In genomic region chr6:61216514-61216913, GRCm38 (mm10) we compare ENCODE assay signal across 27 mouse cellular contexts. TPM values are rescaled to one million over a fixed set of nuclear protein-coding genes. Genes with fewer than 3 reads are reported as not detected.
DNase-seq lines count a peak whose midpoint lies in the region; ATAC-seq lines count a peak whose summit lies in the region.
"Had no signal": no experiment of that assay in that cellular context is flagged by ENCODE, and none has a peak within 500 bp of the region (broad histone marks: within the 10 kb centered on the region; RNA-seq: fewer than 3 reads in every experiment).

No protein-coding gene starts in this region.

- peaks cover 18% of the 10 kb centered on the region for H3K4me1 ChIP-seq in lung, embryonic 15.5 days
- peaks cover 23% of the 10 kb centered on the region for H3K4me1 ChIP-seq in limb, embryonic 12.5 days (replicated peaks)
- H3K4me1 ChIP-seq: embryonic facial prominence, embryonic 13.5 days; heart, embryonic 13.5 days; intestine, embryonic 15.5 days; liver, embryonic 15.5 days; midbrain, embryonic 12.5 days had no signal

- WGBS in lung, embryonic 15.5 days: 24% methylated on average over 1 of the region's 1 CpGs
- WGBS in limb, embryonic 12.5 days: 14% methylated on average over 1 of the region's 1 CpGs

- no peak overlapping the region for H3K9ac ChIP-seq in lung, embryonic 15.5 days
- no peak overlapping the region for H3K9ac ChIP-seq in limb, embryonic 12.5 days (replicated peaks)
- H3K9ac ChIP-seq: embryonic facial prominence, embryonic 13.5 days; heart, embryonic 13.5 days; intestine, embryonic 15.5 days; liver, embryonic 15.5 days; midbrain, embryonic 12.5 days; neural tube, embryonic 13.5 days had no signal

- ATAC-seq in lung, embryonic 15.5 days (ENCODE audit: borderline replicate concordance, extremely low read depth, low FRiP score, low TSS enrichment): no peak
- ATAC-seq in limb, embryonic 12.5 days (ENCODE audit: insufficient number of reproducible peaks, insufficient read depth, low FRiP score, low TSS enrichment, low read depth): peak; percentile 83
- ATAC-seq: forebrain, embryonic 16.5 days; intestine, embryonic 15.5 days; lung, postnatal 0 days; Patski had no signal

- no peak for DNase-seq in lung, postnatal 14 days
- DNase-seq in embryo, embryonic 11.5 days (ENCODE audit: low read depth, low spot score): peak; percentile 53
- DNase-seq in cerebellum, adult 11-12 months: no peak
- DNase-seq in gastrocnemius, postnatal 25 days: no peak
- DNase-seq in right cerebral cortex, postnatal 14 days: no peak
- DNase-seq: adrenal gland, postnatal 25 days; cerebellum, adult 18-20 months; cerebellum, postnatal 10 days; heart, postnatal 10 days; kidney, adult 2 months; kidney, postnatal 36 days; thymus, postnatal 14 days had no signal

- no peak overlapping the region for H3K4me2 ChIP-seq in lung, embryonic 15.5 days
- H3K4me2 ChIP-seq in limb, embryonic 12.5 days: 0 out of 2 replicates have a peak overlapping the region, but pooled peaks have one; percentile 15
- H3K4me2 ChIP-seq: embryonic facial prominence, embryonic 13.5 days; heart, embryonic 13.5 days; intestine, embryonic 15.5 days; liver, embryonic 15.5 days; midbrain, embryonic 12.5 days; neural tube, embryonic 13.5 days had no signal

- no peaks in the 10 kb centered on the region for H3K36me3 ChIP-seq in lung, embryonic 15.5 days
- no peaks in the 10 kb centered on the region for H3K36me3 ChIP-seq in limb, embryonic 12.5 days
- H3K36me3 ChIP-seq: embryonic facial prominence, embryonic 13.5 days; heart, embryonic 13.5 days; intestine, embryonic 15.5 days; liver, embryonic 15.5 days; midbrain, embryonic 12.5 days; neural tube, embryonic 13.5 days had no signal

- H3K27me3 ChIP-seq in lung, embryonic 15.5 days: no peaks in the 10 kb centered on the region
- H3K27me3 ChIP-seq in limb, embryonic 12.5 days: peaks cover 5% of the 10 kb centered on the region; the same call in 1 of the 2 replicates
- H3K27me3 ChIP-seq: embryonic facial prominence, embryonic 13.5 days; heart, embryonic 13.5 days; intestine, embryonic 15.5 days; liver, embryonic 15.5 days; midbrain, embryonic 12.5 days; neural tube, embryonic 13.5 days; Patski had no signal

- H3K9me3 ChIP-seq in lung, embryonic 15.5 days: no peaks in the 10 kb centered on the region
- no peaks in the 10 kb centered on the region for H3K9me3 ChIP-seq in limb, embryonic 12.5 days
- H3K9me3 ChIP-seq: embryonic facial prominence, embryonic 13.5 days; heart, embryonic 13.5 days; intestine, embryonic 15.5 days; liver, embryonic 15.5 days; midbrain, embryonic 12.5 days; neural tube, embryonic 13.5 days had no signal

- H3K27ac ChIP-seq in lung, embryonic 15.5 days: peak overlapping the region; percentile 46
- H3K27ac ChIP-seq in limb, embryonic 12.5 days: peak overlapping the region; percentile 78; the same call in 1 of the 2 replicates
- H3K27ac ChIP-seq: embryonic facial prominence, embryonic 13.5 days; heart, embryonic 13.5 days; intestine, embryonic 15.5 days; layer of hippocampus, adult 2 months; left cerebral cortex, adult 2 months; liver, embryonic 15.5 days; midbrain, embryonic 12.5 days had no signal

- no peak overlapping the region for H3K4me3 ChIP-seq in lung, embryonic 15.5 days
- no peak overlapping the region for H3K4me3 ChIP-seq in limb, embryonic 12.5 days (replicated peaks)
- H3K4me3 ChIP-seq: embryonic facial prominence, embryonic 13.5 days; erythroblast, embryonic 14.5 days; heart, embryonic 13.5 days; intestine, embryonic 15.5 days; layer of hippocampus, adult 2 months; left cerebral cortex, adult 2 months; liver, embryonic 15.5 days; midbrain, embryonic 12.5 days; neural tube, embryonic 13.5 days had no signal

RNA-seq across cellular contexts. Expression of gene Ccser1, which starts 36.4 kb away (rescaled TPM):
- 8.6 and 10.2 TPM in 2 replicates for polyA plus RNA-seq in lung, embryonic 15.5 days (2015; fragmentation: Nextera tagmentation; extraction: Ambion mirVana)
- 13.7 and 14.3 TPM in 2 replicates for polyA plus RNA-seq in limb, embryonic 12.5 days (2016; fragmentation: Nextera tagmentation; extraction: Ambion mirVana)
- total RNA-seq in gastrocnemius, postnatal 25 days (2021): 1 to 10 TPM; 1.6 to 1.8 TPM
- total RNA-seq: MEL had no signal
- polyA plus RNA-seq: erythroblast, embryonic 14.5 days had no signal
